Mouse (Mus musculus): ENCODE results near the gene Sdk2. TPM values are rescaled to one million over a fixed set of nuclear protein-coding genes. Genes with fewer than 3 reads are reported as not detected.
A peak's percentile ranks its signal among the peaks of the same experiment; 100 is the strongest.

Gene Sdk2
- polyA plus RNA-seq, 1 experiment from 2014 or later: 6.5 TPM

- no peak for ATAC-seq (ENCODE audit: insufficient number of reproducible peaks, low FRiP score, low TSS enrichment, low read depth)
- H3K4me2 ChIP-seq: no peak overlapping the region
- peak overlapping the region; percentile 70 for H3K27ac ChIP-seq
Measured at GRCm38 (mm10) chr11:113771187-113771586, 295.7 kb downstream of the Sdk2 start.

DNA sequence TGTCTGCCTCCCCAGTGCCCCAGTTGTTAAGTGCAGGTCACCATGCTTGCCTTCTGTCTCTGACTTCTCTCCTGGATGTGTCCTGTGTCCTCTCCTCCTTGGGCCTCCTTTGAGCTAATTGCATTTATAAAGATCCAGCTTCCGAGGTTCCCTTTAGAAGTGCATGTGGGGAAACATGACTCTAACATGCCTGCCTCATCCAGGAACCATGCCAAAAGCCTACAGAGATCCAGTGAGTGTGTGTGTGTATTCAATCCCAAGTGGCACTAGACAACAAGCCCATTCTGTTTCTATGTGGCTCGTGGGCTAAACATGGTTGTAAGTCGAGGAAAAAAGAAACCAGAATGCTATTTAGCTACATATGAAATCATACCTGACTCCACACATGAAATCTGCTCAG, 298.5 kb downstream of the Sdk2 start:
- Histone ChIP-seq H3K9ac (no peak overlapping the region), H3K4me2 (no peak overlapping the region), H3K9me3 (no peaks in the 10 kb centered on the region), H3K27ac (peak overlapping the region; percentile 13; the same call in 1 of the 2 replicates), H3K4me1 (peaks cover 42% of the 10 kb centered on the region), H3K27me3 (no peaks in the 10 kb centered on the region), H3K4me3 (no peak overlapping the region), H3K36me3 (no peaks in the 10 kb centered on the region)
- WGBS: 34% methylated on average over 3 of the region's 3 CpGs
- ATAC-seq (ENCODE audit: insufficient number of reproducible peaks, low FRiP score, low TSS enrichment, low read depth): no peak

More at GRCm38 (mm10) chr11:113771187-113771586, 295.7 kb downstream of the Sdk2 start:
- Histone ChIP-seq H3K4me1 (peaks cover 30% of the 10 kb centered on the region), H3K36me3 (no peaks in the 10 kb centered on the region), H3K27me3 (no peaks in the 10 kb centered on the region), H3K4me3 (no peak overlapping the region), H3K9me3 (no peaks in the 10 kb centered on the region), H3K9ac (no peak overlapping the region)
- 57% methylated on average over 13 of the region's 13 CpGs for WGBS

DNA sequence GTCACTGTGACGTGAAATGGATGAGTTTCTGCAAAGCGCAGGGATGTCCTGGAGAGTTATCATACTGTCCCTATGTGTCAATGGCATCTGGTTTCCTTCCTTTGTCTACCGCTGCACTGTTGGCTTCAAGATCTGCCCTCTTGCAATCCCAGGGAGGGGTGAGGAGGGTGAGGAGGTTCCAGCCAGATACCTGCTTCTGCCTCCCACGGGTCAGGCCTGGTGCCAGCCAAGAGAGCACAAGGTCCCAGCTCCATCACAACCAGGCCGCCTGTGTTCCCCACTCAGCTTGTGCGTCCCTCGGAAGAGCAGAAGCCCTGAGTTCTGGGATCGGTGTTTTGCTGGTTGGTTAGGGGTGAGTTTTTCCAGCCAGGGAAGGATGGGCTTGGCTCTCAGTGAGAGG, 299.6 kb downstream of the Sdk2 start:
- 49% methylated on average over 8 of the region's 8 CpGs for WGBS
- Histone ChIP-seq H3K4me2 (no peak overlapping the region), H3K4me1 (peaks cover 45% of the 10 kb centered on the region), H3K27ac (peak overlapping the region; percentile 65), H3K4me3 (no peak overlapping the region), H3K36me3 (no peaks in the 10 kb centered on the region), H3K9me3 (no peaks in the 10 kb centered on the region), H3K27me3 (no peaks in the 10 kb centered on the region), H3K9ac (0 out of 2 replicates have a peak overlapping the region, but pooled peaks have one; percentile 17)
- no peak for ATAC-seq (ENCODE audit: insufficient number of reproducible peaks, low FRiP score, low TSS enrichment, low read depth)

- no peak overlapping the region for H3K9ac ChIP-seq
- no peak for ATAC-seq (ENCODE audit: insufficient number of reproducible peaks, low FRiP score, low TSS enrichment, low read depth)
Measured at GRCm38 (mm10) chr11:113766284-113766985, 300.4 kb downstream of the Sdk2 start.

DNA sequence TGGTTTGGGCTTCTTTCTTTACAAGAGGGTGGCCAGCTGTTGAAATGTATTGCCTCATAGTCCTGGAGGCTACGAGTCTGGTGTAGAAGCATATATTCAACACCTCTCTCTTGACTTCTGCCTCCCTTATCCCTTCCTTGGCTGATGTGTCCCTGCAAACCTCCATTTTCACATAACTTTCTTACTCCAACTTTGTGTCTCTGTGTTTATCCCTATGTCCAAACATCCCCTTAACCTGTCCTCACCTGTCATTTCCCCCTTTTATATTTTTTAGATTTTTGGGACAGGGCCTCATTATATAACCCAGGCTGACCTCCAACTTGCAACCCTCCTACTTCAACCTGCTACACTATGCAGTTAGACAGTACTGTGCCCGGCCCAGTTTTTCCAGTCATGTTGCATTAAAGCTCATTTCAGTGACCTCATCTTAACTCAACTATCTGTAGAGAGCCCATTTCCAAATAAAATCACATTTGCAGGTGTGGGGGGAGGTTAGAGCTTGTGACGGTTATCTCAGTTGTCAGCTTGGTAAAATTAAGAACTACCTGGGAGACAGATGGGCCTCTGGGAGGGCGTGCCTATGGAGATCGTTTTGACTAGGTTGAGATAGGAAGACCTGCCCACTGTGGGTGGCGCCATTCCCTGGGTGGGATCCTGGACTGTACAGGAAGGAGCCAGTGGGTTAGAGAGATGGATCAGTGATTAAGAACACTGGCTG, 302.6 kb downstream of the Sdk2 start:
- 0 out of 2 replicates have a peak, but pooled peaks have one; percentile 36 for ATAC-seq (ENCODE audit: insufficient number of reproducible peaks, low FRiP score, low TSS enrichment, low read depth)
- no peaks in the 10 kb centered on the region for H3K36me3 ChIP-seq
- no peak overlapping the region for H3K9ac ChIP-seq
- H3K9me3 ChIP-seq: no peaks in the 10 kb centered on the region
- H3K4me1 ChIP-seq: peaks cover 41% of the 10 kb centered on the region
- peak overlapping the region; percentile 48; the same call in 1 of the 2 replicates for H3K27ac ChIP-seq
- H3K4me3 ChIP-seq: no peak overlapping the region
- 76% methylated on average over 6 of the region's 6 CpGs for WGBS
- H3K4me2 ChIP-seq: no peak overlapping the region
- no peaks in the 10 kb centered on the region for H3K27me3 ChIP-seq

More at GRCm38 (mm10) chr11:113766284-113766985, 300.4 kb downstream of the Sdk2 start:
- H3K4me1 ChIP-seq: peaks cover 45% of the 10 kb centered on the region
- H3K9me3 ChIP-seq: no peaks in the 10 kb centered on the region
- H3K4me3 ChIP-seq: no peak overlapping the region
- no peaks in the 10 kb centered on the region for H3K27me3 ChIP-seq
- WGBS: 28% methylated on average over 10 of the region's 10 CpGs
- H3K27ac ChIP-seq: peak overlapping the region; percentile 65
- H3K4me2 ChIP-seq: no peak overlapping the region
- H3K36me3 ChIP-seq: no peaks in the 10 kb centered on the region

- Histone ChIP-seq H3K9ac (no peak overlapping the region), H3K4me3 (no peak overlapping the region), H3K36me3 (no peaks in the 10 kb centered on the region), H3K27me3 (no peaks in the 10 kb centered on the region), H3K27ac (peak overlapping the region; percentile 48; the same call in 1 of the 2 replicates), H3K4me2 (no peak overlapping the region), H3K9me3 (no peaks in the 10 kb centered on the region), H3K4me1 (peaks cover 37% of the 10 kb centered on the region)
- ATAC-seq (ENCODE audit: insufficient number of reproducible peaks, low FRiP score, low TSS enrichment, low read depth): no peak
- WGBS: 14% methylated on average over 5 of the region's 5 CpGs
Measured at GRCm38 (mm10) chr11:113763449-113763848, 303.4 kb downstream of the Sdk2 start.

- 83% methylated on average over 8 of the region's 8 CpGs for WGBS
- Histone ChIP-seq H3K27ac (no peak overlapping the region), H3K4me2 (no peak overlapping the region), H3K36me3 (no peaks in the 10 kb centered on the region), H3K4me3 (no peak overlapping the region), H3K27me3 (no peaks in the 10 kb centered on the region), H3K4me1 (peaks cover 25% of the 10 kb centered on the region), H3K9me3 (no peaks in the 10 kb centered on the region), H3K9ac (no peak overlapping the region)
- no peak for ATAC-seq (ENCODE audit: insufficient number of reproducible peaks, low FRiP score, low TSS enrichment, low read depth)
Measured at GRCm38 (mm10) chr11:113762136-113762797, 304.6 kb downstream of the Sdk2 start.

GRCm38 (mm10) chr11:113761646-113762045, 305.2 kb downstream of the Sdk2 start:
- no peak for ATAC-seq (ENCODE audit: insufficient number of reproducible peaks, low FRiP score, low TSS enrichment, low read depth)
- no peaks in the 10 kb centered on the region for H3K9me3 ChIP-seq
- WGBS: 89% methylated on average over 7 of the region's 7 CpGs
- no peaks in the 10 kb centered on the region for H3K36me3 ChIP-seq
- H3K4me1 ChIP-seq: peaks cover 19% of the 10 kb centered on the region
- no peak overlapping the region for H3K27ac ChIP-seq
- H3K4me2 ChIP-seq: no peak overlapping the region
- H3K4me3 ChIP-seq: no peak overlapping the region
- no peaks in the 10 kb centered on the region for H3K27me3 ChIP-seq
- H3K9ac ChIP-seq: no peak overlapping the region

DNA sequence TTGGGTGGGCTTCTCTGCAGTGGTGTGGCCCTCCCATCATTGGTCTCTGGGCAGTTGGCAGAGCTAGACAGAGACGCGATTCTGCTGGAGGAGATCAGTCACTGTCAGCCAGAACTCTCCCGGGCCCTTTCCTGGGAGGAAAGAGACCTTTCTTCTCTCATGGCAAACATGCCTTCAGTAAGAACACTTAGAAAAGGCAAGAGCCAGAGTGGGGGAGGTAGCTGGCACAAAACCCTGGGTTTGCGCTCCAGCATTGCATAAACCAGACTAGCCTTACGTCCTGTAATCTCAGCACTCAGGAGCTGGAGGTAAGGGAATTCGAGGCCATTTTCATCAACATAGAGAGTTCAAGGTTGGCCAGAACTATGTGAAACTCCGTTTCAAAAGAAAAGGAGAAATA, 306.4 kb downstream of the Sdk2 start:
- ATAC-seq (ENCODE audit: insufficient number of reproducible peaks, low FRiP score, low TSS enrichment, low read depth): no peak
- 63% methylated on average over 7 of the region's 7 CpGs for WGBS
- no peak overlapping the region for H3K27ac ChIP-seq
- H3K4me1 ChIP-seq: peaks cover 12% of the 10 kb centered on the region; the same call in 1 of the 2 replicates
- H3K4me2 ChIP-seq: no peak overlapping the region
- no peaks in the 10 kb centered on the region for H3K9me3 ChIP-seq
- no peaks in the 10 kb centered on the region for H3K27me3 ChIP-seq
- no peak overlapping the region for H3K9ac ChIP-seq
- H3K4me3 ChIP-seq: no peak overlapping the region
- no peaks in the 10 kb centered on the region for H3K36me3 ChIP-seq

GRCm38 (mm10) chr11:113758851-113759250, 308.0 kb downstream of the Sdk2 start:
- Histone ChIP-seq H3K27me3 (no peaks in the 10 kb centered on the region), H3K4me1 (peaks cover 14% of the 10 kb centered on the region; the same call in 1 of the 2 replicates), H3K4me2 (no peak overlapping the region), H3K9me3 (no peaks in the 10 kb centered on the region), H3K4me3 (no peak overlapping the region), H3K9ac (no peak overlapping the region), H3K27ac (no peak overlapping the region), H3K36me3 (no peaks in the 10 kb centered on the region)
- ATAC-seq (ENCODE audit: insufficient number of reproducible peaks, low FRiP score, low TSS enrichment, low read depth): no peak
- WGBS: 92% methylated on average over 5 of the region's 5 CpGs

DNA sequence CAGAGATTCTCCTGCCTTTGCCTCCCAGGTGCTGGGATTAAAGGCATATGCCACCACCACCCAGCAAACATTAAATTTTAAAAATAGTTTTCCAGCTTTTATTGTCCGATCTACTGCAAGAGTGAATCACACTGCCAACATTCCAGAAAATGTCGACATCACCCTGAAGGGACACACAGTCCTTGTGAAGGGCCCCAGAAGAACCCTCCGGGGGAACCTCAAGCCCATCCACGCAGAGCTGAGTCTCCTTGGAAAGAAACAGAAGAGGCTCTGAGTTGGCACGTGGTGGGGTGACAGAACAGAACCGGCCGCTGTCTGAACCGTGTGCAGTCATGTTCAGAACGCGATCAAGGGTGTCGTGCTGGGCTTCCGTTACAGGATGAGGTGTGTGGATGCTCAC, 310.3 kb downstream of the Sdk2 start:
- H3K4me1 ChIP-seq: peaks cover 15% of the 10 kb centered on the region
- H3K9me3 ChIP-seq: no peaks in the 10 kb centered on the region
- no peak overlapping the region for H3K27ac ChIP-seq
- H3K27me3 ChIP-seq: no peaks in the 10 kb centered on the region
- no peaks in the 10 kb centered on the region for H3K36me3 ChIP-seq
- no peak for ATAC-seq (ENCODE audit: insufficient number of reproducible peaks, low FRiP score, low TSS enrichment, low read depth)
- 85% methylated on average over 12 of the region's 12 CpGs for WGBS
- H3K9ac ChIP-seq: no peak overlapping the region
- H3K4me3 ChIP-seq: no peak overlapping the region
- H3K4me2 ChIP-seq: no peak overlapping the region

DNA sequence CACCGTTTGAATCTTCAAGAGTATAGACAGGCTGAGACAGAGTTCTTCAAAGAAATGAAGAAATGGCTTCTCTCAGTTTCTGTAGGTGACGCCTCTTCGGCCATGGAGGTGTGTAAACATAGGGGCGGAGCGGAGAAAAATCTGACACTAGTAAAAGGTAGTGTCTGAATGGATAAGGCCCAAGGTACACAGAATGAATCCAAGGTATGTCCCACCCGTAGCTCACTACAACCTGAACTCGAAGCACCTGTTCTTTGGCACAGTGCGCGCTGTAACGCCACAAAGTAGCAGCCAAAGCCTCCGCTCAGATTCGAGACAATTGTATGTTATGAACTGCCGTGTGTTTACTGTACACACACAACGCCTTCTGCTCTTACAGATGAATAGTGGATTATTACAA, 311.0 kb downstream of the Sdk2 start:
- H3K4me3 ChIP-seq: no peak overlapping the region
- no peak overlapping the region for H3K4me2 ChIP-seq
- no peak overlapping the region for H3K9ac ChIP-seq
- no peaks in the 10 kb centered on the region for H3K36me3 ChIP-seq
- H3K9me3 ChIP-seq: no peaks in the 10 kb centered on the region
- H3K4me1 ChIP-seq: peaks cover 15% of the 10 kb centered on the region
- ATAC-seq (ENCODE audit: insufficient number of reproducible peaks, low FRiP score, low TSS enrichment, low read depth): no peak
- WGBS: 90% methylated on average over 14 of the region's 14 CpGs
- H3K27me3 ChIP-seq: no peaks in the 10 kb centered on the region
- H3K27ac ChIP-seq: no peak overlapping the region
